Mouse (Mus musculus) left cerebral cortex, postnatal 14 days (tissue): Measurements from ENCODE around the gene Dennd6a. TPM values are rescaled to one million over a fixed set of nuclear protein-coding genes. Genes with fewer than 3 reads are reported as not detected.

Experiments
- DNase-seq, 2 experiments: peaks; one replicate each; pipeline ENCODE4 v3.0.0; 2021 to 2022; ENCODE audit warnings: low spot score in 2 of 2, mixed read lengths in 1 of 2
- intact Hi-C: fragments of 180-260 bp; cut with DNase I; formaldehyde crosslinking; loops from one replicate; pipeline ENCODE4 v1.15.1; 2025
- total RNA-seq, 2 experiments: library from RNA; stranded (reverse); gene quantifications; 2 replicates each; pipeline ENCODE4 v1.2.3; 2021

The Dennd6a gene
- total RNA-seq, 2 experiments from 2014 or later: 24.1 to 29.5 TPM

GRCm38 (mm10) chr14:26637025-26637850, 63.6 kb downstream of the Dennd6a start:
- intact Hi-C loops: loop anchor here (5.0 to 10.0 kb wide), 2 partner anchors 105 to 152 kb away; partner anchors contain the start of gene Slmap
- DNase-seq: peak; percentile 43 to 51

- intact Hi-C loops: loop anchor here (5.0 to 10.0 kb wide), 2 partner anchors 106 to 153 kb away; partner anchors contain the start of gene Slmap
- DNase-seq: peak; percentile 98 to 99
These were observed 64.4 kb downstream of the Dennd6a start, which contains the start of gene Arf4 for GRCm38 (mm10) chr14:26637851-26638707. Gene Arf4 (plus strand): TSS chr14:26638074.

GRCm38 (mm10) chr14:26638708-26639084, 65.0 kb downstream of the Dennd6a start:
- intact Hi-C loops: loop anchor here (5.0 to 10.0 kb wide), 2 partner anchors 106 to 154 kb away; partner anchors contain the start of gene Slmap
- peak; percentile 19 to 37 for DNase-seq

- intact Hi-C loops: loop anchor here (5.0 to 10.0 kb wide), 2 partner anchors 107 to 154 kb away; partner anchors contain the start of gene Slmap
These were observed 65.6 kb downstream of the Dennd6a start for GRCm38 (mm10) chr14:26639251-26639650.

GRCm38 (mm10) chr14:26639961-26640360, 66.3 kb downstream of the Dennd6a start:
- intact Hi-C loops: loop anchor here (5.0 to 10.0 kb wide), 2 partner anchors 108 to 155 kb away; partner anchors contain the start of gene Slmap

More at GRCm38 (mm10) chr14:26639251-26639650, 65.6 kb downstream of the Dennd6a start:
- DNase-seq: no peak

GRCm38 (mm10) chr14:26643006-26643624, 69.5 kb downstream of the Dennd6a start:
- intact Hi-C loops: no loop called here
- no peak for DNase-seq

More at GRCm38 (mm10) chr14:26639961-26640360, 66.3 kb downstream of the Dennd6a start:
- DNase-seq: no peak

GRCm38 (mm10) chr14:26645989-26646650, 72.5 kb downstream of the Dennd6a start:
- intact Hi-C loops: no loop called here
- no peak for DNase-seq

- intact Hi-C loops: no loop called here
- DNase-seq: no peak
These were observed 74.2 kb downstream of the Dennd6a start for GRCm38 (mm10) chr14:26647811-26648210.

- DNase-seq: no peak
- intact Hi-C loops: no loop called here
These were observed 78.2 kb downstream of the Dennd6a start for GRCm38 (mm10) chr14:26651901-26652300.

- intact Hi-C loops: no loop called here
- no peak for DNase-seq
These were observed 84.5 kb downstream of the Dennd6a start for GRCm38 (mm10) chr14:26658178-26658577.

GRCm38 (mm10) chr14:26660233-26660632, 86.6 kb downstream of the Dennd6a start:
- DNase-seq: no peak
- intact Hi-C loops: loop anchor here (10.0 kb wide), 2 partner anchors 255 to 285 kb away; no protein-coding TSS in a partner anchor

- intact Hi-C loops: loop anchor here (10.0 kb wide), 2 partner anchors 253 to 283 kb away; no protein-coding TSS in a partner anchor
- no peak for DNase-seq
These were observed 88.4 kb downstream of the Dennd6a start for GRCm38 (mm10) chr14:26662016-26662415.

GRCm38 (mm10) chr14:26662488-26662887, 88.8 kb downstream of the Dennd6a start:
- intact Hi-C loops: loop anchor here (10.0 kb wide), 2 partner anchors 252 to 282 kb away; no protein-coding TSS in a partner anchor
- no peak for DNase-seq

- DNase-seq: no peak
- intact Hi-C loops: loop anchor here (10.0 kb wide), 2 partner anchors 251 to 281 kb away; no protein-coding TSS in a partner anchor
These were observed 90.2 kb downstream of the Dennd6a start for GRCm38 (mm10) chr14:26663851-26664250.

GRCm38 (mm10) chr14:26667991-26668370, 94.3 kb downstream of the Dennd6a start:
- DNase-seq: no peak
- intact Hi-C loops: loop anchor here (5.0 to 10.0 kb wide), 3 partner anchors 247 to 429 kb away; no protein-coding TSS in a partner anchor

- peak; percentile 35 to 56 for DNase-seq
- intact Hi-C loops: loop anchor here (5.0 to 10.0 kb wide), 3 partner anchors 246 to 429 kb away; no protein-coding TSS in a partner anchor
These were observed 95.0 kb downstream of the Dennd6a start for GRCm38 (mm10) chr14:26668371-26669291.
